Mouse (Mus musculus): Measurements from ENCODE around the gene Adam23.

DNA sequence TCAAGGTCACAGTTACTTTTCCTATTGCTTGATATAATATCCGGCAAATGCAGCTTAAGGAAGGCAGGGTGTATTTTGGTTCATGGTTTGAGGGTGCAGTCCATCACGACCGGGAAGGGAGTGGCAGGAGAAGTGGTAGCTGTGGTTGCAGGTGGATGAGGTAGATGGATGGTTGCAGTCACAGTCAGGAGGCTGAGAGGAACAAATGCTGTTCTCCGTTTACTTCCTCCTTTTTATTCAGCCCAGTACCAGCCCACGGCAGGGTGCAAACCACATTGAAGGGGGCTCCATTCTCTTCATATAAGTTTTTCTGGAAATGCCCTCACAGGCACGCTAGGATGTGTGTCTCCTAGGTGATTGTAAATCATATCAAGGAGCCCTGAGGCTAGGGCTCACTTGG, 37.3 kb upstream of the Adam23 start:
- no peak for TF ChIP-seq POLR2A (IDR thresholded peaks at IDR 0.05; ENCODE audit: control insufficient read depth, extremely low read depth, insufficient read depth, low read length, poor library complexity)
- TF ChIP-seq CTCF (IDR thresholded peaks at IDR 0.05; ENCODE audit: borderline replicate concordance, control insufficient read depth, extremely low read depth, insufficient read depth, low read length, poor library complexity), result no peak

Measured in thymus, adult 2 months (tissue).